Mouse (Mus musculus): ENCODE results near the gene Gm10717. TPM values are rescaled to one million over a fixed set of nuclear protein-coding genes. Genes with fewer than 3 reads are reported as not detected.
"Not testable (repeated sequence)": the region's sequence is repeated elsewhere in the genome, so short reads cannot be mapped to it uniquely, and the experiment has no call there.

The Gm10717 gene
- polyA plus RNA-seq, 1 experiment from 2014 or later = not detected

DNA sequence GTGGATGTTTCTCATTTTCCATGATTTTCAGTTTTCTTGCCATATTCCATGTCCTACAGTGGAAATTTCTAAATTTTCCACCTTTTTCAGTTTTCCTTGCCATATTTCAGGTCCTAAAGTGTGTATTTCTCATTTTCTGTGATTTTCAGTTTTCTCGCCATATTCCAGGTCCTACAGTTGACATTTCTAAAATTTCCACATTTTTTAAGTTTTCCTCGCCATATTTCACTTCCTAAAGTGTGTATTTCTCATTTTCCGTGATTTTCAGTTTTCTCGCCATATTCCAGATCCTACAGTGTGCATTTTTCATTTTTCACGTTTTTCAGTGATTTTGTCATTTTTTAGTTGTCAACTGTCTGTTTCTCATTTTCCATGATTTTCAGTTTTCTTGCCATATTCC is 15.9 kb upstream of the Gm10717 start:
- not testable (repeated sequence) for H3K36me3 ChIP-seq (ENCODE audit: control insufficient read depth, insufficient read depth, low read length); H3K9ac ChIP-seq (ENCODE audit: low read length); H3K4me2 ChIP-seq (ENCODE audit: low read depth, severe bottlenecking); H3K27me3 ChIP-seq (ENCODE audit: control insufficient read depth, insufficient read depth, low read length); H3K9me3 ChIP-seq (ENCODE audit: control insufficient read depth, low read length); H3K4me1 ChIP-seq (ENCODE audit: control insufficient read depth, insufficient read depth, low read length); H3K27ac ChIP-seq (replicated peaks; ENCODE audit: low read depth, low read length); DNase-seq (ENCODE audit: low spot score); H3K4me3 ChIP-seq (ENCODE audit: low read depth, low read length)
- ATAC-seq (ENCODE audit: insufficient number of reproducible peaks, low FRiP score, low TSS enrichment, low read depth) = peak; percentile 63
- no CpG with 5 or more reads among the region's 5 CpGs for WGBS

GRCm38 (mm10) chr9:3012054-3012621 is 13.1 kb upstream of the Gm10717 start:
- H3K9ac ChIP-seq (ENCODE audit: low read length); H3K36me3 ChIP-seq (ENCODE audit: control insufficient read depth, insufficient read depth, low read length); H3K4me1 ChIP-seq (ENCODE audit: control insufficient read depth, insufficient read depth, low read length); H3K4me3 ChIP-seq (ENCODE audit: low read depth, low read length); ATAC-seq (ENCODE audit: insufficient number of reproducible peaks, low FRiP score, low TSS enrichment, low read depth); DNase-seq (ENCODE audit: low spot score); H3K9me3 ChIP-seq (ENCODE audit: control insufficient read depth, low read length); H3K27ac ChIP-seq (replicated peaks; ENCODE audit: low read depth, low read length); H3K27me3 ChIP-seq (ENCODE audit: control insufficient read depth, insufficient read depth, low read length); H3K4me2 ChIP-seq (ENCODE audit: low read depth, severe bottlenecking): not testable (repeated sequence)
- 89% methylated on average over 2 of the region's 7 CpGs for WGBS

- not testable (repeated sequence) for H3K4me3 ChIP-seq (ENCODE audit: low read depth, low read length); H3K27me3 ChIP-seq (ENCODE audit: control insufficient read depth, insufficient read depth, low read length); H3K4me1 ChIP-seq (ENCODE audit: control insufficient read depth, insufficient read depth, low read length); H3K9ac ChIP-seq (ENCODE audit: low read length); DNase-seq (ENCODE audit: low spot score); H3K36me3 ChIP-seq (ENCODE audit: control insufficient read depth, insufficient read depth, low read length); H3K4me2 ChIP-seq (ENCODE audit: low read depth, severe bottlenecking); H3K9me3 ChIP-seq (ENCODE audit: control insufficient read depth, low read length); H3K27ac ChIP-seq (replicated peaks; ENCODE audit: low read depth, low read length)
- no CpG with 5 or more reads among the region's 11 CpGs for WGBS
- peak; percentile 74 for ATAC-seq (ENCODE audit: insufficient number of reproducible peaks, low FRiP score, low TSS enrichment, low read depth)
Observed at GRCm38 (mm10) chr9:3012733-3013279, 12.4 kb upstream of the Gm10717 start, which contains the start of gene Gm10721. Gene Gm10721, plus strand, starts transcription at chr9:3013140.

- whole genome bisulfite sequencing = 64% methylated on average over 4 of the region's 9 CpGs
- ATAC-seq (ENCODE audit: insufficient number of reproducible peaks, low FRiP score, low TSS enrichment, low read depth); DNase-seq (ENCODE audit: low spot score); H3K27me3 ChIP-seq (ENCODE audit: control insufficient read depth, insufficient read depth, low read length); H3K36me3 ChIP-seq (ENCODE audit: control insufficient read depth, insufficient read depth, low read length); H3K9me3 ChIP-seq (ENCODE audit: control insufficient read depth, low read length); H3K27ac ChIP-seq (replicated peaks; ENCODE audit: low read depth, low read length); H3K4me3 ChIP-seq (ENCODE audit: low read depth, low read length); H3K9ac ChIP-seq (ENCODE audit: low read length); H3K4me1 ChIP-seq (ENCODE audit: control insufficient read depth, insufficient read depth, low read length); H3K4me2 ChIP-seq (ENCODE audit: low read depth, severe bottlenecking): not testable (repeated sequence)
Observed at GRCm38 (mm10) chr9:3015354-3015753, 9.9 kb upstream of the Gm10717 start, which contains the start of gene Gm10720. Gene Gm10720, plus strand, starts transcription at chr9:3015654.

DNA sequence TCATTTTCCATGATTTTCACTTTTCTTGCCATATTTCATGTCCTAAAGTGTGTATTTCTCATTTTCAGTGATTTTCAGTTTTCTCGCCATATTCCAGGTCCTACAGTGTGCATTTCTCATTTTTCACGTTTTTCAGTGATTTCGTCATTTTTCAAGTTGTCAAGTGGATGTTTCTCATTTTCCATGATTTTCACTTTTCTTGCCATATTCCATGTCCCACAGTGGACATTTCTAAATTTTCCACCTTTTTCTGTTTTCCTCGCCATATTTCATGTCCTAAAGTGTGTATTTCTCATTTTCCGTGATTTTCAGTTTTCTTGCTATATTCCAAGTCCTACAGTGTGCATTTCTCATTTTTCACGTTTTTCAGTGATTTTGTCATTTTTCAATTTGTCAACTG is 9.3 kb upstream of the Gm10717 start:
- 65% methylated on average over 4 of the region's 6 CpGs for WGBS
- not testable (repeated sequence) for H3K4me2 ChIP-seq (ENCODE audit: low read depth, severe bottlenecking); H3K36me3 ChIP-seq (ENCODE audit: control insufficient read depth, insufficient read depth, low read length); H3K4me1 ChIP-seq (ENCODE audit: control insufficient read depth, insufficient read depth, low read length); H3K27ac ChIP-seq (replicated peaks; ENCODE audit: low read depth, low read length); H3K27me3 ChIP-seq (ENCODE audit: control insufficient read depth, insufficient read depth, low read length); H3K4me3 ChIP-seq (ENCODE audit: low read depth, low read length); H3K9me3 ChIP-seq (ENCODE audit: control insufficient read depth, low read length); ATAC-seq (ENCODE audit: insufficient number of reproducible peaks, low FRiP score, low TSS enrichment, low read depth); DNase-seq (ENCODE audit: low spot score); H3K9ac ChIP-seq (ENCODE audit: low read length)

GRCm38 (mm10) chr9:3017108-3017507 is 8.1 kb upstream of the Gm10717 start, which contains the start of gene Gm10719:
Gene Gm10719, plus strand, starts transcription at chr9:3017408.
- not testable (repeated sequence) for H3K27me3 ChIP-seq (ENCODE audit: control insufficient read depth, insufficient read depth, low read length); H3K9ac ChIP-seq (ENCODE audit: low read length); H3K9me3 ChIP-seq (ENCODE audit: control insufficient read depth, low read length); H3K4me2 ChIP-seq (ENCODE audit: low read depth, severe bottlenecking); H3K4me3 ChIP-seq (ENCODE audit: low read depth, low read length); H3K4me1 ChIP-seq (ENCODE audit: control insufficient read depth, insufficient read depth, low read length); ATAC-seq (ENCODE audit: insufficient number of reproducible peaks, low FRiP score, low TSS enrichment, low read depth); DNase-seq (ENCODE audit: low spot score); H3K36me3 ChIP-seq (ENCODE audit: control insufficient read depth, insufficient read depth, low read length); H3K27ac ChIP-seq (replicated peaks; ENCODE audit: low read depth, low read length)
- WGBS = no CpG with 5 or more reads among the region's 9 CpGs

DNA sequence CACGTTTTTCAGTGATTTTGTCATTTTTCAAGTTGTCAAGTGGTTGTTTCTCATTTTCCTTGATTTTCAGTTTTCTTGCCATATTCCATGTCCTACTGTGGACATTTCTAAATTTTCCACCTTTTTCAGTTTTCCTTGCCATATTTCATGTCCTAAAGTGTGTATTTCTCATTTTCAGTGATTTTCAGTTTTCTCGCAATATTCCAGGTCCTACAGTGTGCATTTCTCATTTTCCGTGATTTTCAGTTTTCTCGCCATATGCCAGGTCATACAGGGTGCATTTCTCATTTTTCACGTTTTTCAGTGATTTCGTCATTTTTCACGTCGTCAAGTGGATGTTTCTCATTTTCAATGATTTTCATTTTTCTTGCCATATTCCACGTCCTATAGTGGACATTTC is 6.3 kb upstream of the Gm10717 start:
- not testable (repeated sequence) for DNase-seq (ENCODE audit: low spot score); H3K36me3 ChIP-seq (ENCODE audit: control insufficient read depth, insufficient read depth, low read length); H3K4me1 ChIP-seq (ENCODE audit: control insufficient read depth, insufficient read depth, low read length); H3K9me3 ChIP-seq (ENCODE audit: control insufficient read depth, low read length); H3K4me2 ChIP-seq (ENCODE audit: low read depth, severe bottlenecking); H3K27ac ChIP-seq (replicated peaks; ENCODE audit: low read depth, low read length); ATAC-seq (ENCODE audit: insufficient number of reproducible peaks, low FRiP score, low TSS enrichment, low read depth); H3K4me3 ChIP-seq (ENCODE audit: low read depth, low read length); H3K9ac ChIP-seq (ENCODE audit: low read length); H3K27me3 ChIP-seq (ENCODE audit: control insufficient read depth, insufficient read depth, low read length)
- 65% methylated on average over 8 of the region's 9 CpGs for WGBS

GRCm38 (mm10) chr9:3019835-3020727 is 5.1 kb upstream of the Gm10717 start:
- H3K4me3 ChIP-seq (ENCODE audit: low read depth, low read length); H3K9ac ChIP-seq (ENCODE audit: low read length); H3K4me1 ChIP-seq (ENCODE audit: control insufficient read depth, insufficient read depth, low read length); H3K27ac ChIP-seq (replicated peaks; ENCODE audit: low read depth, low read length); H3K9me3 ChIP-seq (ENCODE audit: control insufficient read depth, low read length); H3K27me3 ChIP-seq (ENCODE audit: control insufficient read depth, insufficient read depth, low read length); H3K4me2 ChIP-seq (ENCODE audit: low read depth, severe bottlenecking); DNase-seq (ENCODE audit: low spot score); H3K36me3 ChIP-seq (ENCODE audit: control insufficient read depth, insufficient read depth, low read length): not testable (repeated sequence)
- peak; percentile 67; the same call in 1 of the 2 replicates for ATAC-seq (ENCODE audit: insufficient number of reproducible peaks, low FRiP score, low TSS enrichment, low read depth)
- WGBS = 74% methylated on average over 11 of the region's 19 CpGs

All from limb, embryonic 11.5 days (tissue).